Mouse (Mus musculus) liver, embryonic 14.5 days (tissue): ENCODE measurements at regions not wholly inside any gene's neighbourhood (a gene's known extent, or its start where the extent isn't known, plus 50 kb on each side); places are given as distances from the start of the nearest gene placed in this dataset.
A peak's percentile ranks its signal among the peaks of the same experiment; 100 is the strongest.

Experiments
- ATAC-seq: fragments of 200-750 bp; cut with Nextera tagmentation; 2 replicates; pipeline ENCODE4 v1.8.0; 2017; ENCODE audit warnings: moderate number of reproducible peaks, mild to moderate bottlenecking, moderate library complexity; ENCODE audit not compliant: insufficient read depth
- DNase-seq, 3 experiments: peaks; one replicate each; pipeline ENCODE4 v3.0.0-alpha.2; 2012 to 2013; ENCODE audit warnings: low read depth in 3 of 3, low spot score in 3 of 3
- H3K27ac ChIP-seq: fragments of 300-500 bp; sonication (generic); 2 replicates; pipeline ENCODE4 v1.5.1; 2014; ENCODE audit warnings: moderate library complexity, mild to moderate bottlenecking, control low read depth, inconsistent platforms
- H3K27me3 ChIP-seq: fragments of 300-500 bp; sonication (generic); 2 replicates; pipeline ENCODE4 v1.6.1; 2014; ENCODE audit warnings: mild to moderate bottlenecking, low read length, moderate library complexity; ENCODE audit not compliant: control insufficient read depth, insufficient read depth
- H3K36me3 ChIP-seq: fragments of 300-500 bp; sonication (generic); replicated peaks from 2 replicates; pipeline ENCODE4 v1.6.1; 2014; ENCODE audit warnings: low read depth; ENCODE audit not compliant: control insufficient read depth, insufficient read depth
- H3K4me1 ChIP-seq, 2 experiments: fragments of 200-500 bp in 1 of 2; fragments of 300-500 bp in 1 of 2; sonication (generic) in 1 of 2; replicated peaks; 2 replicates each; pipeline ENCODE4 v1.6.1; 2012 to 2014; ENCODE audit warnings: antibody characterized with exemption in 1 of 2, inconsistent platforms in 1 of 2, low read length in 1 of 2; ENCODE audit not compliant: control insufficient read depth in 2 of 2, insufficient read depth in 2 of 2
- H3K4me2 ChIP-seq: fragments of 300-500 bp; sonication (generic); 2 replicates; pipeline ENCODE4 v1.6.1; 2014; ENCODE audit warnings: low read depth, mild to moderate bottlenecking, control low read depth, moderate library complexity
- H3K4me3 ChIP-seq, 2 experiments: fragments of 200-500 bp in 1 of 2; fragments of 300-500 bp in 1 of 2; sonication (generic) in 1 of 2; 2 replicates each; pipeline ENCODE4 v1.5.1; 2012 to 2014; ENCODE audit warnings: low read depth in 2 of 2, low read length in 2 of 2, mild to moderate bottlenecking in 2 of 2, control low read depth in 1 of 2, inconsistent platforms in 1 of 2, moderate library complexity in 1 of 2; ENCODE audit not compliant: insufficient read depth in 1 of 2
- H3K9ac ChIP-seq: fragments of 300-500 bp; sonication (generic); replicated peaks from 2 replicates; pipeline ENCODE4 v1.6.1; 2014; ENCODE audit warnings: mild to moderate bottlenecking, control low read depth, moderate library complexity
- H3K9me3 ChIP-seq: fragments of 300-500 bp; sonication (generic); 2 replicates; pipeline ENCODE4 v1.6.1; 2016; ENCODE audit warnings: low read length, mixed read lengths; ENCODE audit not compliant: control insufficient read depth
- CTCF ChIP-seq: IDR thresholded peaks from 2 replicates; pipeline ENCODE4 v1.5.1; 2016; ENCODE audit warnings: antibody characterized with exemption, low read depth, control low read depth
- EP300 ChIP-seq: IDR thresholded peaks from 2 replicates; pipeline ENCODE4 v1.6.1; 2016; ENCODE audit warnings: antibody characterized with exemption, low read depth
- WGBS: fragments of 180-500 bp; shearing (Covaris S2); extraction: QIAGEN DNeasy Blood & Tissue Kit; methylation state at CpG from one replicate; pipeline ENCODE4 v1.1.7; 2014; ENCODE audit not compliant: insufficient replicate concordance; 5-methylcytosine and 5-hydroxymethylcytosine counted together

GRCm38 (mm10) chr3:131964952-131965351 is 120.1 kb upstream of the Dkk2 start:
- no peak for DNase-seq
- 73% methylated on average over 9 of the region's 9 CpGs for WGBS
- no peak for ATAC-seq
- no peak for TF ChIP-seq CTCF
- TF ChIP-seq EP300, result no peak
- Histone ChIP-seq H3K9me3 (no peaks in the 10 kb centered on the region), H3K4me1 (no peaks in the 10 kb centered on the region), H3K9ac (no peak overlapping the region), H3K36me3 (no peaks in the 10 kb centered on the region), H3K27me3 (no peaks in the 10 kb centered on the region), H3K4me3 (no peak overlapping the region), H3K27ac (no peak overlapping the region), H3K4me2 (no peak overlapping the region)

- ATAC-seq (no peak), DNase-seq (no peak)
- no peak overlapping the region for H3K9ac ChIP-seq
- no peak overlapping the region for H3K27ac ChIP-seq
- H3K27me3 ChIP-seq, result no peaks in the 10 kb centered on the region
- WGBS, result 68% methylated on average over 9 of the region's 9 CpGs
- no peaks in the 10 kb centered on the region for H3K36me3 ChIP-seq
- no peaks in the 10 kb centered on the region for H3K4me1 ChIP-seq
- TF ChIP-seq EP300 (no peak), CTCF (no peak)
- H3K4me2 ChIP-seq, result no peak overlapping the region
- no peaks in the 10 kb centered on the region for H3K9me3 ChIP-seq
- H3K4me3 ChIP-seq, result no peak overlapping the region
These were observed 119.5 kb upstream of the Dkk2 start for GRCm38 (mm10) chr3:131965456-131966160.

- Histone ChIP-seq H3K27me3 (no peaks in the 10 kb centered on the region), H3K4me1 (no peaks in the 10 kb centered on the region), H3K27ac (no peak overlapping the region), H3K4me2 (no peak overlapping the region), H3K9ac (no peak overlapping the region), H3K36me3 (no peaks in the 10 kb centered on the region), H3K4me3 (no peak overlapping the region), H3K9me3 (no peaks in the 10 kb centered on the region)
- ATAC-seq, result no peak
- DNase-seq, result no peak
- no peak for TF ChIP-seq CTCF
- no peak for TF ChIP-seq EP300
- WGBS, result 60% methylated on average over 11 of the region's 11 CpGs
These were observed 117.8 kb upstream of the Dkk2 start for GRCm38 (mm10) chr3:131967288-131967687.

- H3K4me2 ChIP-seq, result no peak overlapping the region
- no peak overlapping the region for H3K9ac ChIP-seq
- H3K4me1 ChIP-seq, result no peaks in the 10 kb centered on the region
- no peaks in the 10 kb centered on the region for H3K9me3 ChIP-seq
- H3K27me3 ChIP-seq, result no peaks in the 10 kb centered on the region
- no peaks in the 10 kb centered on the region for H3K36me3 ChIP-seq
- H3K4me3 ChIP-seq, result no peak overlapping the region
- no peak overlapping the region for H3K27ac ChIP-seq
- ATAC-seq (no peak), DNase-seq (no peak)
- 37% methylated on average over 1 of the region's 1 CpGs for WGBS
- TF ChIP-seq CTCF (no peak), EP300 (no peak)
These were observed 114.3 kb upstream of the Dkk2 start for GRCm38 (mm10) chr3:131970827-131971226.

- Histone ChIP-seq H3K9me3 (no peaks in the 10 kb centered on the region), H3K36me3 (no peaks in the 10 kb centered on the region), H3K27ac (no peak overlapping the region), H3K4me3 (no peak overlapping the region), H3K4me1 (no peaks in the 10 kb centered on the region), H3K9ac (no peak overlapping the region), H3K27me3 (no peaks in the 10 kb centered on the region), H3K4me2 (no peak overlapping the region)
- 28% methylated on average over 7 of the region's 7 CpGs for WGBS
- DNase-seq (peak in 2 of 3 experiments; percentile 2 to 7), ATAC-seq (no peak)
- TF ChIP-seq EP300 (no peak), CTCF (peak; percentile 70)
These were observed 109.0 kb upstream of the Dkk2 start for GRCm38 (mm10) chr3:131975940-131976628.
